Mouse (Mus musculus) ovary, adult 2 months (tissue): ENCODE data around the gene Defb22. TPM values are rescaled to one million over a fixed set of nuclear protein-coding genes. Genes with fewer than 3 reads are reported as not detected.

Source experiments
- polyA plus RNA-seq: library from polyadenylated mRNA; depleted of rRNA; stranded (reverse); fragments of >200 nt; gene quantifications from 2 replicates; pipeline ENCODE4 v1.2.3, GENCODE M21; 2012; rRNA removed

The Defb22 gene
- polyA plus RNA-seq, result not detected in 2 replicates

GRCm38 (mm10) chr2:152490038-152490437, at the start of gene Defb22:
Gene Defb22 (minus strand): TSS chr2:152490138.

GRCm38 (mm10) chr2:152517981-152518380, 28.0 kb upstream of the Defb22 start, which contains the start of gene Defb28:
Gene Defb28 (plus strand): TSS chr2:152518255.

GRCm38 (mm10) chr2:152511592-152511991, 21.7 kb upstream of the Defb22 start, which contains the start of gene Defb26:
Gene Defb26 (minus strand): TSS chr2:152511692.

GRCm38 (mm10) chr2:152476763-152477162, 13.2 kb downstream of the Defb22 start, which contains the start of gene Defb20:
Gene Defb20 (plus strand): TSS chr2:152477063.

GRCm38 (mm10) chr2:152464570-152465150, 25.3 kb downstream of the Defb22 start, which contains the start of gene Defb23:
Gene Defb23 (minus strand): TSS chr2:152464620.

Other genes starting within 250 kb of the Defb22 start
- 54.5 and 56.4 TPM in 2 replicates for gene Tbc1d20, start 196.3 kb downstream of the Defb22 start, polyA plus RNA-seq
- gene Rbck1, start 157.5 kb downstream of the Defb22 start, polyA plus RNA-seq, result 335 and 401 TPM in 2 replicates
- 3.9 and 6.1 TPM in 2 replicates for gene Trib3, start 146.1 kb downstream of the Defb22 start, polyA plus RNA-seq
- gene Nrsn2, start 113.5 kb downstream of the Defb22 start, polyA plus RNA-seq, result 0.24 and 0.27 TPM in 2 replicates
- gene Sox12, start 92.1 kb downstream of the Defb22 start, polyA plus RNA-seq, result 47.1 and 55.3 TPM in 2 replicates
- 10.0 and 11.5 TPM in 2 replicates for gene Zcchc3, start 75.1 kb downstream of the Defb22 start, polyA plus RNA-seq
- gene 6820408C15Rik, start 74.6 kb downstream of the Defb22 start, polyA plus RNA-seq, result 4.9 and 5.1 TPM in 2 replicates
- gene Defb23, start 25.5 kb downstream of the Defb22 start, polyA plus RNA-seq, result not detected in 2 replicates
- gene Defb20, start 13.1 kb downstream of the Defb22 start, polyA plus RNA-seq, result 0.39 TPM in 1 of 2 replicates, not detected in the other
- gene Defb26, start 21.6 kb upstream of the Defb22 start, polyA plus RNA-seq, result not detected in 2 replicates
- gene Defb28, start 28.1 kb upstream of the Defb22 start, polyA plus RNA-seq, result not detected in 2 replicates
- not detected in 2 replicates for gene Defb29, start 50.0 kb upstream of the Defb22 start, polyA plus RNA-seq
- gene Gm17416, start 79.2 kb upstream of the Defb22 start, polyA plus RNA-seq, result not detected in 2 replicates
- gene Defb21, start 82.6 kb upstream of the Defb22 start, polyA plus RNA-seq, result not detected in 2 replicates
- 39.7 and 66.9 TPM in 2 replicates for gene Defb19, start 90.2 kb upstream of the Defb22 start, polyA plus RNA-seq
- gene Defb45, start 109.3 kb upstream of the Defb22 start, polyA plus RNA-seq, result not detected in 2 replicates
- 0.46 and 0.64 TPM in 2 replicates for gene Defb36, start 114.2 kb upstream of the Defb22 start, polyA plus RNA-seq
- 1.7 TPM in 1 of 2 replicates, not detected in the other for gene Defb25, start 132.9 kb upstream of the Defb22 start, polyA plus RNA-seq
- 25.0 and 28.2 TPM in 2 replicates for gene Rem1, start 136.8 kb upstream of the Defb22 start, polyA plus RNA-seq
- gene H13, start 179.3 kb upstream of the Defb22 start, polyA plus RNA-seq, result 330 and 441 TPM in 2 replicates
- gene Mcts2, start 196.9 kb upstream of the Defb22 start, polyA plus RNA-seq, result 3.7 and 4.2 TPM in 2 replicates
- 383 and 402 TPM in 2 replicates for gene Id1, start 246.1 kb upstream of the Defb22 start, polyA plus RNA-seq